Mouse (Mus musculus) G1E (cell line): ENCODE data around the gene Mettl22.

ENCODE experiments used
- CTCF ChIP-seq: IDR thresholded peaks from 2 replicates; pipeline ENCODE4 v1.5.1; 2012; ENCODE audit warnings: low read depth, low read length, inconsistent platforms, mixed read lengths
- TAL1 ChIP-seq: conservative IDR thresholded peaks from 2 replicates; pipeline ENCODE4 v1.6.1; 2012; ENCODE audit warnings: low read depth, low read length, inconsistent platforms, mixed read lengths

GRCm38 (mm10) chr16:8525293-8525692, 54.7 kb downstream of the Mettl22 start:
- TF ChIP-seq CTCF = no peak
- no peak for TF ChIP-seq TAL1
